Mouse (Mus musculus) gastrocnemius, postnatal 25 days (tissue): ENCODE data around the gene Gm13043. TPM values are rescaled to one million over a fixed set of nuclear protein-coding genes. Genes with fewer than 3 reads are reported as not detected.
"Not testable (repeated sequence)": the region's sequence is repeated elsewhere in the genome, so short reads cannot be mapped to it uniquely, and the experiment has no call there.

ENCODE experiments used
- DNase-seq: peaks from one replicate; pipeline ENCODE4 v3.0.0; 2022
- long read RNA-seq, 2 experiments: library from polyadenylated mRNA; stranded (forward); transcript quantifications; one replicate each; pipeline ENCODE4 v2.0.0; 2021
- total RNA-seq, 2 experiments: library from RNA; stranded (reverse); gene quantifications; 1 replicate in 1 of 2; 2 replicates in 1 of 2; pipeline ENCODE4 v1.2.3; 2021

Gm13043 gene
- total RNA-seq: not detected
- long read RNA-seq, experiment 1: 0 reads
- long read RNA-seq, experiment 2: 0 reads

DNA sequence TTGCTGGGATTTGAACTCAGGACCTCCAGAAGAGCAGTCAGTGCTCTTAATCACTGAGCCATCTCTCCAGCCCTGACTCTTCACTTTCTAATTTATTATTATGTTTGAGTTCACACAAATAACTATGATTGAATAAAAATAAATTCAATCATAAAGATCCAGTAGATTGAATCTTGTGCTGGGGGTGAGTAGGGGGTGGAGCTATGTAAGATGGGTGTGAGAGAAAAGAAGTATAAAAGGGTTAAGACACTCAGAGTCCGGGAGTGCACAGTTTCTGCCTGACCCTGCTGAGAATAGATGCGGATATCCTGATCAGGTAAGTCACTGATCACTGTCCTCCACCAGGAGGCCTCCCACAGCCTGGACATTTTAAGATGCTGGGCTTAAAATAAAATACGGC lies at the start of gene Gm13043:
Gm13043 (plus strand) TSS at position 301 of the 400 bp plus-strand sequence.
- no peak for DNase-seq

DNA sequence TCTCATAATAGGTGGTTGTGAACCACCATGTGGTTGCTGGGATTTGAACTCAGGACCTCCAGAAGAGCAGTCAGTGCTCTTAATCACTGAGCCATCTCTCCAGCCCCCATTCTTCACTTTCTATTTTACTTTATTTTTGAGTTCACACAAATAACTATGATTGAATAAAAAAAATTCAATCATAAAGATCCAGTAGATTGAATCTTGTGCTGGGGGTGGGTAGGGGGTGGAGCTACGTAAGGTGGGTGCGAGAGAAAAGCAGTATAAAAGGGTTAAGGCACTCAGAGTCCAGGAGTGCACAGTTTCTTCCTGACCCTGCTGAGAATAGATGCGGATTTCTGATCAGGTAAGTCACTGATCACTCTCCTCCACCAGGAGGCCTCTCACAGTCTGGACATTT lies 24.5 kb downstream of the Gm13043 start, which contains the start of gene Gm13040:
Gm13040 (plus strand) TSS at position 301 of the 400 bp plus-strand sequence.
- DNase-seq: not testable (repeated sequence)

DNA sequence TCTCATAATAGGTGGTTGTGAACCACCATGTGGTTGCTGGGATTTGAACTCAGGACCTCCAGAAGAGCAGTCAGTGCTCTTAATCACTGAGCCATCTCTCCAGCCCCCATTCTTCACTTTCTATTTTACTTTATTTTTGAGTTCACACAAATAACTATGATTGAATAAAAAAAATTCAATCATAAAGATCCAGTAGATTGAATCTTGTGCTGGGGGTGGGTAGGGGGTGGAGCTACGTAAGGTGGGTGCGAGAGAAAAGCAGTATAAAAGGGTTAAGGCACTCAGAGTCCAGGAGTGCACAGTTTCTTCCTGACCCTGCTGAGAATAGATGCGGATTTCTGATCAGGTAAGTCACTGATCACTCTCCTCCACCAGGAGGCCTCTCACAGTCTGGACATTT lies 40.3 kb downstream of the Gm13043 start, which contains the start of the genes BC080695 and Gm13057:
BC080695 (plus strand) TSS at position 301 of the 400 bp plus-strand sequence.
Gm13057 (plus strand) TSS at position 310 of the 400 bp plus-strand sequence.
- not testable (repeated sequence) for DNase-seq

Other genes starting within 250 kb of the Gm13043 start
- 10 to 100 TPM in 1 of 2 experiments, 1 to 10 TPM in 1; 9.5 to 11.5 TPM for gene Pdpn, start 211.8 kb upstream of the Gm13043 start, total RNA-seq
- 10 to 100 TPM; 22.7 to 26.8 TPM for gene Lrrc38, start 161.6 kb upstream of the Gm13043 start, total RNA-seq
- gene Pramel1, start 116.9 kb upstream of the Gm13043 start, total RNA-seq: not detected
- 1 to 10 TPM; 6.3 to 6.5 TPM for gene Pramef8, start 98.9 kb upstream of the Gm13043 start, total RNA-seq
- not detected for gene Oog4, start 61.0 kb upstream of the Gm13043 start, total RNA-seq
- not detected for gene Gm13040, start 24.6 kb downstream of the Gm13043 start, total RNA-seq
- not detected for gene BC080695, start 40.4 kb downstream of the Gm13043 start, total RNA-seq
- not detected for gene Gm13057, start 40.4 kb downstream of the Gm13043 start, total RNA-seq
- gene Gm13083, start 103.7 kb downstream of the Gm13043 start, total RNA-seq: not detected
- not detected for gene Gm13088, start 145.9 kb downstream of the Gm13043 start, total RNA-seq
- gene Gm13089, start 191.4 kb downstream of the Gm13043 start, total RNA-seq: not detected
- not detected for gene Gm13078, start 208.1 kb downstream of the Gm13043 start, total RNA-seq